Mouse (Mus musculus) gastrocnemius, postnatal 25 days (tissue): ENCODE data around the gene Mxra7. TPM values are rescaled to one million over a fixed set of nuclear protein-coding genes. Genes with fewer than 3 reads are reported as not detected.
"Not testable (repeated sequence)": the region's sequence is repeated elsewhere in the genome, so short reads cannot be mapped to it uniquely, and the experiment has no call there.

Experiments used
- DNase-seq: peaks from one replicate; pipeline ENCODE4 v3.0.0; 2022
- total RNA-seq, 2 experiments: library from RNA; stranded (reverse); gene quantifications; 1 replicate in 1 of 2; 2 replicates in 1 of 2; pipeline ENCODE4 v1.2.3; 2021

Mxra7 gene
- total RNA-seq, 2 experiments from 2014 or later, result 13.2 to 14.7 TPM

DNA sequence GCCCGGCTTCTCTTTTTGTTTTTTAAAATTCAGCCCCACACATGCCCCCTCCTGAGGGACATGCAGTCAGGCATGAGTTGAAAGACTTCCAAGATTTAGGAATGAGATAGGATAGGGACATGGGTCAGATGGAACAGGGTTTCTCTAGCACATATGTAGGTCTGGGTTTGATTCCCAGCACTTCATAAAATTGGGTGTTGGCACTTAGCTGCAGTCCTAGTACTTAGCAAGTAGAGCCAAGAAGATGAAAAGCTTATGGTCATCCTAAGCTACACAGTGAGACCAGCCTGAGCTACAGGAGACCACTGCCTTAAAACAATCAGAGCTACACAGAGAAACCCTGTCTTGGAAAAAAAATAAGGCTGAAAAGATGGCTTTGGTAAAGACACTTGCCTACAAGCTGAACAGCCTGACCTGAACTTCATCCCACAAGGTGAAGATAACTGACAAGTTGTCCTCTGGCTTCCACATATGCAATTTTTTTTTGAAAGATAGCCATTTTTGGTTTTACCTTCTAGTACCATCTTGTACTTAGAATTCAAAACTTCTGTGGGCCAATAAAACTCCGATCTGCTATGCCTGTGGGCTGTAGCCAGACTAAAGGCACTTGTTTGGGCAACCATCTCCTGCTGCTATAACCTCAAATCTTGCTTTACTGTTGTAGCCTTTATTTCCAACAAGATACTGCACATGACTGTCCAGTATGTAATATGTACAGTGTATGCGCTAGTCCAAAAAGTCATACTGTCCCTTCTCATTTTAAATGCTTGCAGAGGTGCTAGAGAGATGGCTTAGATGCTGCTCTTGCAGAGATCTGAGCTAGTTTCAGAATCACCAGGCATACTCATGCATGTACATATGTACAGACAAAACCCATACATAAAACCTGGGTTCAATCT, 19.6 kb upstream of the Mxra7 start:
- no peak for DNase-seq

DNA sequence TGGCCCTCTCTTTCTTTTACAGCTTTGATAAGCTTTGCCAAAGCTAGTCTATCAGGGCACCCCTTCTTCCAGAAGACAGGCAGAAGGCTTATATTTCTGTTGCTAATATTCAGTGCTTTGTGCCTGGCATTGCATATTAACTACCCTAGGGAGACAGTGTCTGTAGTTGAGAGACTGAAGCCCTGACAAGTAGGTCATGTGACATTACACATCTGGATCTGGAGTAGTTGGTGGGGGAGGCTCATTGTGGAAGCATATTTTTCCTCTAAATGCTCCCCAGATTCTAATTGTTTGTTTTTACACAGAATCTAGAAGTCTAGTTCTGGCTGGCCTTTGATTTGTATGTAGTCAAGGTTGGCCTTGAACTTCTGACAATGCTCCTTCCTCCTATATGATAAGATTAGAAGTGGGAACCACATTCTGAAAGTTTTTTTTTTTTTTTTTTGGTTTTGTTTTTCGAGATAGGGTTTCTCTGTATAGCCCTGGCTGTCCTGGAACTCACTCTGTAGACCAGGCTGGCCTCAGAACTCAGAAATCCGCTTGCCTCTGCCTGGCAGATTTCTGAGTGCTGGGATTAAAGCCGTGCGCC, 18.8 kb upstream of the Mxra7 start:
- no peak for DNase-seq

DNA sequence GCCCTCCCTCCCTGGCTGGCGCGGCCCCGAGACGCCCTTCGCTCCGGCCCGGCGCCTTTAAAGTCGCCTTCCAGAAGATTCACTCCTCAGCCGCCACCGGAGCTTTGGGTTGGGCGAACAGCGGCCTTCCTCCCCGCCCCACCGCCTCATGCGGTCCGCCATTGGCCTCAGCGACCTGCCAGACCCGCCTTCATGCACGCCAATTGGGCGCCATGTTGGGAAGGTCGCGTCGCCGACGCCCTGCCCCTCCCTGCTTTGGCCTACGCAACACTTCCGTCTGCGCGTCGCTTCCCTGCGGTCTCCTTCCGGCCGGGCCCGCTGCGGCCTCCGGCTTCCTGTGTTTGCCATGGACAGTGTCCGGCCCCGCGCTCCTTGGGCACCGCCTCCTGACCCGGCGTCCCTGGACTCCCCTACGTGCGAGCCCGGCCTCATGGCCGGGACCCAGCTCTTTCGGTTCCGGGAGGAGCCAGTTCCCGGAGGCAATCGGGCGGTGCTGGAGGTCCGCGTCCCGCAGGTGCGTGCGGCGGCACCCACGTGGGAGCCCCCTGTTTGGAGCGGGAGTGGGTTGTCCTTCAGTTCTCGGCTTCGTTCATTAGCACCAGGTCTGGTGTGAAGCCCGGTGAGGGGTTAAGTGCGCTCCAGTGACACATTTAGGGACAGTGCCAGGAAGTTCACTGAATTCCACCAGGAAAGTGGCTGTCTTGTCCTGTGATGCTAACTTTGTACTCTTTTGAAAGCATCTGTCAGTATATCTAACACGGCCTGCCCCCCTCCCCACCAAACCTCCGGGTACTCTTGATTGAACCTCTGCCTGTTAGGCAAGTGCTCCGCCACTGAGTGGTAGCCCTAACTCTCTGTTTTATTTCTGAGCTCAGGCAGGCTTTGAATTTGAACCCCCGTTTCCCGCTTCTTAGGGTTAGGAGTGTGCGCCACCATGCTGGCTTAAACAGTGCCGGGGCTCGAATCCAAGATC, 15.7 kb upstream of the Mxra7 start, which contains the start of the genes Mettl23 and Jmjd6:
Gene Mettl23 (plus strand): TSS at position 18 of the 973 bp plus-strand sequence.
Gene Jmjd6 (minus strand): TSS at position 189 of the 973 bp plus-strand sequence.
- DNase-seq, result peak; percentile 99

DNA sequence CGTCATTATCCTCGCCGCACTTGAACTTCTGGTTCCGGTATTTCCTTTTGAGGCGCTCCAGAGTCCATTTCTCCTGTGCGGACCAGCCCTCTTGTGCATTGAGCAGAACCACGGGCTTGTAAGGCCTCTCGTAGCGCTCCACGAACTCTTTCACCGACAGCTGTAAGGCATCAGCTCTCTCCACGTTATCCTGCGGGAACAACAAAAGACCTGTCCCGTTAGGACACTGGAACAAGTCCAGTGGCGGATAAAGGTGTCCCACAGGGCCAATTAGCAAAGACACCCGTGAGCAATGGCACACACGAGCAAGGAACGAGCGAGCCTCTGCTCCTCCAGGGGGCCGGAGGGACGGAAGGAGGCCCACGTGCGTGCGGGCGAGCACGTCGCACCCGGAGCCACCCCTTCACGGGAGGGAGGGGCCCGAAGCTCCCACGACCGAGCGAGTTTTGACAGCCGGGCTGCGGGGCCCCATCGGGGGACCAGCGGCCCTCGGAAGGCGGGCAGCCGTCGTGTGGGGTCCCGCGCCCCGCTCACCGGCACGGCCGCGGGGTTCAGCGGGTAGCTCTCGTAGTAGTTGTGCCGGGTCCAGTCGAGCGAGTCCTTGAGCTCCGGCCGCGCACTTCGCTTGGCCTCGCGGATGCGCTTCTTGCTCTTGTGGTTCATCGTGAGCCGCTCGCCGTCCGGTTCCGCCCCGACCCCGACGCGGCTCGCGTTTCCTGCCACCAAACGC, 14.8 kb upstream of the Mxra7 start:
- peak; percentile 76 for DNase-seq

DNA sequence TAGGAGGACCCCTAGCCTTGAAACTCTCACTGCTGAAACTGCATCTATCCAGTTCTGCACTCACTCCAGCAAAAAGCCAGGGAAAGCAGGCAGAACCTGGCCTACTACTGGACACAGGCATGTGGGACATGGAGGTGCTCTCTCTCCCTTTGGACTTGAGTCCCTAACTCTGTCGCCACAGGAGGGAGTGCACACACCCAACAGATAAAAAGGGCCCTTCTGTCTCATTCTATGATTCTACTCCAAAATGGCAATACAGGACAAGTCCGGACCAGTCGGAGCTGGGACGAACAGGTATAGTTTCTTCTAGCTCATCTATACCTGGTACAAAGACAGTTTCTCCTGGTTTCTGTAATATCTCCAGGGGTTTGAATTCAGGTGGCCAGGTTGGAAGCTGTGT, 12.9 kb upstream of the Mxra7 start:
- DNase-seq, result no peak

DNA sequence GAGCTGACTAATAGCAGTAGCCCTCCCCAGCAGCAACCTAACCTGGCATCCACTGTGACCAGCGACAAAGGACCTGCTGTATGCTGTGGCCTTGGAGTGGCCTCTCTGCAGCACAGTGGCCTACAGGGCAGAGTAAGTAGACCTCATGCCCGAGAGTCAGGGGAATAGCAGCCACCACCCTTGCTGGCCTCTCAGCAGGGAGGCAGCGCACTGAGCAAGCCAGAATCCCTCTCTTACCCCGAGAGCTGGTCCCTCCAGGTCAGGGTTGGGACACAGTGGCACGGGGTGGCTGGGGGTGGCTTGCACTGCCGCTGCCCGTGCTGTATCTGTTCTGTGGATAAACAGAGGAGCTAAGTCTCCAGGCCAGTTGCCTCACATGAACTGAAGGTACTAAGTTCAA, 11.8 kb upstream of the Mxra7 start:
- DNase-seq, result no peak

DNA sequence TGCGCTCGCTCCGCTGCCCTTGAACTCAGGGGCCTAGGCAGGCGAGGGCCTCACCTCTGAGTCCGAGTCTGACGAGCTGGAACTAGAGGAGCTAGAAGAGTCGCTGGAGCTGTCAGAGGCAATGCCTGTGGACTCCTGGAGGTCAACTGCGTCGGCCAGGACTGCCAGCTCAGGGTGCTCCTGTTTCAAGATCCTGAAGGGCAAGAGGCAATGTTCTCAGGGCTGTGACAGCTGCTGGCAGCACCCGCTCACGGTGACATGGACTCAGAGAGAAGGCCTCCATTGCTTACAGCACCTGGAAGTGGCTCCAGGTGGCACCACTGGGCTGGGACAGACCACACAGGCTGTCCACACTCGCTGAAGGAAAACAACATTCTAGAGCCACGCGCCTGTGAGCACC, 11.1 kb upstream of the Mxra7 start:
- DNase-seq, result peak; percentile 63

DNA sequence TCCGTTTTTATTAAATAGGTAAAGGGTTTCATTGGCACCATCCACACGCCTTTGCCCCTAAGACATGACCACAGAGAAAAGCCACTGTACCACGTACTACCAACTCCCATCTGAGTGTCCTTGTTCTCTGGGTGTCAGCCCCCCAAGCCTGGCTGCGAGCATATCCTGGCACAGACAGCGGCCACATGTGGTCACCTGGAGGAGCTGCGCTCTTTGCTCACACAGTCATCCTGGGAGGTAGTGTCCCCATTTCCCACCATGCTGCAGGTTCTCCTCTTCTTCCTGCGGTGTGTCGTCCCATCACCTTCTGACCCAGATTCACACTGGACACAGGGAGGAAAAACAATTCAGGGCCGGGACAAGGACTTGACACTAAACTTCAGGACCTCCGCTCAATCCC, 9.6 kb upstream of the Mxra7 start:
- no peak for DNase-seq

DNA sequence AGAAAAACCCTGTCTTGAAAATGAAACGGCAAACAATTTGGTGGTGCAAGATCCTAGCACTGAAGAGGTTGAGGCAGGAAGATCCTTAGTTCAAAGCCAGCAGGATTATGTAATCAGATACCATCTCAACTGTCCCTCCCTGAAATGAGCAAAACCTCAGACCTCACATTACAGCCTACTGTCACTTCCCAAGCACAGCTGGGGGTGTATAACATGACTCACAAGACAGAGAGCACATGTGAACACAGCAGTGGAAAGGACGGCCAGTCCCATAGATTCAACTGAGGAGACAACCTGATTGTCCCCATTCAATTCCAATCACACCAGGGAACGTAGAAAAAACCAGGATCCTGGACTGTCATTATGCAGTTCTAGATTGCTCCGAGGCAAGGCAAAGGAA, 8.4 kb upstream of the Mxra7 start:
- DNase-seq, result no peak

DNA sequence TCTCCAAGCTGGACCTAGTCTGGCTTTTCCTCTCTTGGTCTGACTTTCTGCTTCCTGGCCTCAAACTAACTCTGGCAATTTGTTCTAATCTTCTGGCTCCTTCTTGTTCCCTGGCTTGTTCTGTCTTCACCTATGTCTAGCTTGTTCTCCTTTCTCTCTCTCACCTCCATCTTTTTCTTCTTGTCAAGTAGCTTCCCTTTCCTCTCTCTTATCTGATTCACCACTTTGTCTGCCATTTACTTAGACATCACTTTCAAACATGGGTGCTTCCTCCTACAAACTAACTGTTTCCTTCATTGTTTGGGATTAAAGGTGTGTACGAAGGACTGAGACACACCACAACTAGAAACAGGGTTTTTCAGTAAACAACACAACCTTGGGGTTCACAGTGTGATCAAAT, 7.1 kb upstream of the Mxra7 start:
- DNase-seq, result no peak

DNA sequence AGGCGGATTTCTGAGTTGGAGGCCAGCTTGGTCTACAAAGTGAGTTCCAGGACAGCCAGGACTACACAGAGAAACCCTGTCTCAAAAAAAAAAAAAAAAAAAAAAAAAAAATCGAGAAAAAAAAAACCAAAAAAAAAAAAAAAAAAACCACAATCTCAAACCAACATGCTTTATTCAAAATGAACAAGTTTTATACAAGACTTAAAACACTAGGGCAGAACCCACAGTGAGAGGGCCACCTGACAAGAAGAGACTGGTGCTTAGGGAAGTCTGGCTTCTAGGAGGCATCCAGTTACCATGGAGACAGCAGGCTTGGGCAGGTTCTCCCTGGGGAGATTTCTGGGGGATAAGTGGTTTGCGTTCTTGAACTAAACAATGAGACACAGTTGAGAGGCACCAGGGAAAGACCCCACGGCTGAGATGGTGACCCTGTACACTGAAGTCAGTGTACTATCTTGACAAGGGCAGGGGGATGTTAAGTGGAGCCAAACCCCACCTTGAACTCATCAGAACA, 4.4 kb upstream of the Mxra7 start:
- DNase-seq, result no peak

DNA sequence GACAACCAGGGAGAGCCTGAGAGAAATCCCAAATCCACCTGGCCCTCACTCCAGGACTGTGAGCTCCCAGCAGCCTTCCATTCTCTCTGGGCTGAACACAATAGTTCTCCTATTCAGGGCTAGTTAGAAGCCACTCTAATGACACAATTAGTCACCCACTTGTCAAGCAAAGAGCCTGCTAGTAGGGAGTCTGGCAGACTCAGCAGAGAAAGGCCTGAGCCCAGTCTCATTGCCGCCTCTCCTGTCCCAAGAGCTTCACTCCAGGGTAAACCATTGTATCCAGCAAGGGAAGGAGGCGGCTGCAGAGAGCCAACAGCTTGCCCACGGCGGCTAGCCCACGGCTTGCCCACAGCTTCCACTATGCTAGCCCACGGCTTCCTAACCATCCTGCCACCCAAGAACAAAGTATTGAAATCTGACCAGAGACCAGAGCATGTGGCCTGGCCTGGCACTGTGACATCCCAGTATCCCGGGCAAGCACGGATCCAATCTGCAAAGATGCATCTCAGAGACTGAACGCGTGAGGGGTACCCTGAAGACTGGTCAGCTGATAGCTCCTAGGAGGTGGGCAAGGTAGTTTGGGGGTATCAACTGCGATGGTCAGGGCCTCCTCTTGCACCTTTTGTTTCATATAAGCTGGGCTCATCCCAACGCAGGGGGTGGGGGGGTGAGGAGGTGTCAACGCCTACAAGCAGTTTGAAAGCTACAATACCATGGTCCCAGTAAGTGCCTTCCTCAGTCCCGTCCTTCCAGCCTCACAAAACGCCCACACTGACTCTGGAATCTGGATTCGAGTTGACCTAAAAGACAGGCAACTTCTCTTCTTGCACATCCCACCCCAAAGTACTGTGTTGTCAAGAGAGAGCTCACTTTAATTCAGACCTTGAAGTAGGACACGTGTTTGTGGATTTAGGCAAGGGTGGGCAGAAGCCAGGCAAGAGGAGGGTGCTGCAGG, 1.0 kb downstream of the Mxra7 start:
- DNase-seq, result no peak

DNA sequence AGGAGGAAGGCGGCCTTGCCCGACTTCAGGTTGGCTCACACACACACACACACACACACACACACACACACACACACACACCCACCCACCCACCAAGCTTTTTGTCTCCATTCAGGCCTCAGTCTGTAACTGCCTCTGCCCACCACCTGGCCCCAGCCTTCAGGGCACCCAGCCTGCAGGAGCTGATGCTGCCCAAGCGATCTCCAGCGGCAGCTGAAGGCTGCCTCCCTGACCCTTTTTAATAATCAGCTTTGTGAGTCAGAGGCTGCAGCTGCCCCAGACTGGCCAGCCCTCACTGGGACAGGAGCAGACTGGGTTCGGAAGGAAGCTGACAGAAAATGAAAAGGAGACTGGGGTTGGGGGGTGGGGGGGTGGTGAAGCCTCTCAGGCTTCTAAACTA, 2.6 kb downstream of the Mxra7 start:
- peak; percentile 53 for DNase-seq

DNA sequence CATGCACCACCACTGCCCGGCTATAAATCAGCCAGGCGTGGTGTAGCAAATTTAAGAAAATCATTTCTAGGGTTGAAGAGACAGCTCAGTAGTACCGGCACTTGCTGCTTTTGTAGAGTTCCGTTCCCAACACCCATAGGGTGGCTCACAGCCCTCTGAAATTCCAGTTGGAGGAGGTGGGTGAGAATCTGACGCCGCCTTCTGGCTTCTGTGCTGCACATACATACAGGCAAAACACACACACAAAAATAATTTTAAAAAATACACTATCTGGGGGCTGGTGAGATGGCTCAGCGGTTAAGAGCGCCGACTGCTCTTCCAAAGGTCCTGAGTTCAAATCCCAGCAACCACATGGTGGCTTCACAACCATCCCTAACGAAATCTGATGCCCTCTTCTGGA, 4.0 kb downstream of the Mxra7 start:
- DNase-seq, result not testable (repeated sequence)

DNA sequence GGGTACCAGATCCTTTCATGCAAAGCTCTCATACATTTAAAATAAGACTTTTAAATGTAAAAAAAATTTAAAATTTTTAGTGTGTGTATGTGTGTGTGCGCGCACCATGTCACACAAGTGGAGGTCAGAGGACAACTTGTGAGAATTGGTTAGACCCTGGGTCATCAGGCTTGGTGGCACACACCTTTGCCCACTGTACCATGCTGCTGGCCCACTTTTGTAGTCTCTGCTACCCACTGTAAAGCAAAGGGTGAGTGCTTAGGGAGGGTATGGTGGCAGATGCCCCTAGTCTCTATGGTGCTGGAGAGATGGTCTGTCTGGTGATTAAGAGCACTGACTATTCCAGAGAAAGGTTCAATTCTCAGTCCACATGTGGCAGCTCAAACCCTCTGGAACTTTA, 4.6 kb downstream of the Mxra7 start:
- DNase-seq, result no peak

DNA sequence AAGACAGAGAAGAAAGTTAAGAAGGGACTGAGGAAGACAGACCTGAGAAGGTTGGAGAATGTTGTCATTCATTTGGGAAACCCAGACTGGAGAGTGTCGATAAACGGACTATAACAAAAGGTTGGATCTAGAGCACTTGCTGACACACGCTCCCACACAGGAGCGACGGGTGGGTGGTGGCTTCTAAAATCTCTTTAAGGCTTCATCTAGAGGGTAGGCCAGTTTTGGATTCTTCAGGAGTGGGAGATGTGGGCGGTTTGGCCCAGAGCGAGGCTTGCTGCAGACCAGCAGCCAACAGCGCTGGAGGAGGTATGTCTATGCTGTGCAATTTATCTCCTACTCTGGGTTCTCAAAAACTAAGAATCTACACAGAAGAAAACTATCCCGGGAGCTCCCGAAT, 5.2 kb downstream of the Mxra7 start:
- DNase-seq, result no peak

DNA sequence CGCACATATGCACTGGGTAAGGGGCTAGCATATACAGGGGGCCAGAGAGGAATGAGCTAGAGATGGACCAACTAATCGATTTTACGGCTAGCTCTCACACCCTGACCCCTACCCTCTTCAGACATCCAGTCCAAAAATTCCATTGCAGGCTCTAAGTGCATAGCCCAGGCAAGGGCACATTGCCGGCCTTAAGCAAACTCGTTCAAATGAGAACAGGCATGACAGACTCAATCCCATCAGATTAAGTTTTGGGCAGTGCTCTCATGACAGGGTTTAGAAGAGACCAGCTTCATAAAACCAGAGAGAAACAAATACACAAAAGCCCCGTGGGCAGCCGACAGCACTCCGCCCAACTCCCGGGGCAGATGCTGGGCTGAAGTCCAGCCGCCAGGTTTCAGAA, 5.6 kb downstream of the Mxra7 start:
- no peak for DNase-seq

DNA sequence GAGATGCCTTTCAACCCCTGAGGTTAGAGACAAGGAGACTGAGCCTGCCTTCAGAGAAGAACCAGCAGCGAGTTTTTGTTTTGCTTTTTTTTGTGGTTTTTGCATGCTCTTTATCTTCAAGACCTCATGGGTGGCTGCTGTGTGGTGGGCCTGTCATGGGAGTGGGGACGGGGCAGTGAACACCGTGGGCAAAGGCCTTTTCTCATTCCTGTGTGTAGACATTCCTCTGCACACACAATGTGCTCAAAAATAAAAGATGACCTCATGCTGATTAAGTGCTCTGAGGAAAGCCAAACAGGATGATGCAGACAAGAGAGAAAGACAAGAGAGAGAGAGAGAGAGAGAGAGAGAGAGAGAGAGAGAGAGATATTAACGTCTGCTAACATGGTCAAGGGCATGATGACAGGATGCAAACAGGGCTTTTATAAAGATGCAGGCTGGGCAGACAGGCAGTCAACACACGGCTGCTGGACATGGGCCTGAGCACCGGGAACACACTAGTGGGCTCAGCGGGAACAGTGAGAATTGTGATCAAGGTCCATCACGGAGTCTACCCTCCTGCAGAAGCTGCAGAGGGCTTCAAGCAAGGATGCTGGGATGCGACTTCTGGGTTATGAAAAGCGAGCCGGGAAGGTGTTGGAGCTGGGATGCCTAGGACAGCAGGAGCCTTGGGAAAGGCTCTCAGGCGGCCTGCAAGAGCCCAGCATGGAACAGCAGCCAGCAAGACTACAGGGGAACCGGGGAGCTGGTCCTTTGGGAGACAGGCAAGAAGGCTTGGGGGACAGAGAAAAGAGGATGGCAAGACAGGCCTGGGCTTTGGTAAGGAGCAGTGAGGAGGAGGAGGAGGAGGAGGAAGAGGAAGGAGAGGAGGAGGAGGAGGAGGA, 6.5 kb downstream of the Mxra7 start:
- DNase-seq, result no peak

DNA sequence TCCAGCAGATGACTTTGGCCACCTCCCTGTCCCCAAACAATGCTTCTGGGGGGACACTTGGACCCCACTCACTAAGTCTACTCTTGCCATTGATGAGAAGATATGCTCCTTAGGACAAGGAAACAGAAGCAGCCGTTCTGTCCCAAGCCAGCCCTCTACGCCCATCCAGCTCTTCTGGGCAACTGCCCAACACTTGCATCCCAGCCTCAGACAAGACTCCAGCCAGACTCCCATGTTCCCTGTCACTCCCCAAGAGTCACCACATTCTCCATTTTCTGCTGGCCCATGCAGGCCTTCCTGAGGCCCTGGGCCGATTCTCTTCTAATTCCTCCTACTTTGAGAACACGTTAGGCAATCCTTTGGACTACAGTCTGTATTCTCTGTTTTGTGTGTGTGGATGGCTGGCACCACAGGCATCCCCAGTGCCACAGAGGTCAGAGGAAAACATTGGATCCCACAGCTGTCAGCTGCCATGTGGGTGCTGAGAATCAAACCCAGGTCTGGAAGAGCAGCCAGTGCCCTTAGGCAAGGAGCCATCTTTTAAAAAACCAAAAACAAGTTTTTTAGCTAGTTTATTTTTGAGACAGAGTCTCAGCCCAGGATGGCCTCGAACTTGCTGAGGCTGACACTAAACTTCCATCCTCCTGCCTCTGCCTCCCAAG, 7.8 kb downstream of the Mxra7 start:
- DNase-seq, result peak; percentile 55
